Mouse (Mus musculus) MEL (cell line): ENCODE data around the gene Ermard. TPM values are rescaled to one million over a fixed set of nuclear protein-coding genes. Genes with fewer than 3 reads are reported as not detected.

Experiments used
- DNase-seq: peaks from one replicate; pipeline ENCODE4 v3.0.0; 2011; ENCODE audit warnings: low read depth, low spot score
- H3K27ac ChIP-seq: 2 replicates; pipeline ENCODE4 v1.5.1; 2012; ENCODE audit warnings: low read depth, mild to moderate bottlenecking, control low read depth, low read length, moderate library complexity; ENCODE audit not compliant: control insufficient read depth
- H3K27me3 ChIP-seq, 2 experiments: fragments of 150-350 bp in 1 of 2; sonication (generic) in 1 of 2; 2 replicates each; pipeline ENCODE4 v1.6.1; 2012; ENCODE audit warnings: low read length in 2 of 2, mild to moderate bottlenecking in 2 of 2, improper control_type of control experiment in 1 of 2, moderate library complexity in 1 of 2; ENCODE audit not compliant: insufficient read depth in 2 of 2, control insufficient read depth in 1 of 2
- H3K36me3 ChIP-seq, 2 experiments: 2 replicates each; pipeline ENCODE4 v1.6.1; 2012 to 2014; ENCODE audit warnings: low read length in 2 of 2, improper control_type of control experiment in 1 of 2, inconsistent platforms in 1 of 2, mild to moderate bottlenecking in 1 of 2; ENCODE audit not compliant: insufficient read depth in 2 of 2, control insufficient read depth in 1 of 2
- H3K4me1 ChIP-seq, 2 experiments: fragments of 150-350 bp in 1 of 2; sonication (generic) in 1 of 2; 2 replicates each; pipeline ENCODE4 v1.6.1; 2012; ENCODE audit warnings: low read length in 2 of 2, improper control_type of control experiment in 1 of 2, mild to moderate bottlenecking in 1 of 2; ENCODE audit not compliant: insufficient read depth in 2 of 2, control insufficient read depth in 1 of 2
- H3K4me3 ChIP-seq, 2 experiments: fragments of 150-350 bp in 1 of 2; sonication (generic) in 1 of 2; 2 replicates each; pipeline ENCODE4 v1.5.1; 2012; ENCODE audit warnings: low read depth in 2 of 2, low read length in 2 of 2, mild to moderate bottlenecking in 2 of 2, moderate library complexity in 2 of 2, control low read depth in 1 of 2, improper control_type of control experiment in 1 of 2; ENCODE audit not compliant: control insufficient read depth in 1 of 2, insufficient read depth in 1 of 2
- H3K79me2 ChIP-seq: 2 replicates; pipeline ENCODE4 v1.6.1; 2012; ENCODE audit warnings: mild to moderate bottlenecking, low read length, moderate library complexity; ENCODE audit not compliant: control insufficient read depth, poor library complexity, insufficient read depth
- H3K9ac ChIP-seq: 2 replicates; pipeline ENCODE4 v1.6.1; 2012; ENCODE audit warnings: low read depth, mild to moderate bottlenecking, control low read depth, low read length, moderate library complexity; ENCODE audit not compliant: control insufficient read depth, poor library complexity, severe bottlenecking
- H3K9me3 ChIP-seq: fragments of 150-350 bp; sonication (generic); replicated peaks from 2 replicates; pipeline ENCODE4 v1.6.1; 2012; ENCODE audit warnings: mild to moderate bottlenecking, low read length, improper control_type of control experiment, moderate library complexity; ENCODE audit not compliant: insufficient read depth
- CHD1 ChIP-seq: IDR thresholded peaks from 2 replicates; pipeline ENCODE4 v1.6.1; 2012; ENCODE audit warnings: low read depth, mild to moderate bottlenecking, inconsistent platforms, low read length, improper control_type of control experiment
- E2F4 ChIP-seq: IDR thresholded peaks from 2 replicates; pipeline ENCODE4 v1.6.1; 2011; ENCODE audit warnings: low read depth, low read length, improper control_type of control experiment, borderline replicate concordance
- GATA1 ChIP-seq: IDR thresholded peaks from 2 replicates; pipeline ENCODE4 v1.6.1; 2011; ENCODE audit warnings: low read depth, low read length, improper control_type of control experiment
- KAT2A ChIP-seq: conservative IDR thresholded peaks from 2 replicates; pipeline ENCODE4 v1.6.1; 2012; ENCODE audit warnings: low read depth, low read length, improper control_type of control experiment, inconsistent platforms
- MAFK ChIP-seq: IDR thresholded peaks from 2 replicates; pipeline ENCODE4 v1.6.1; 2011; ENCODE audit warnings: low read depth, mild to moderate bottlenecking, low read length, improper control_type of control experiment, borderline replicate concordance
- MAX ChIP-seq: IDR thresholded peaks from 2 replicates; pipeline ENCODE4 v1.6.1; 2011; ENCODE audit warnings: low read length, improper control_type of control experiment
- MEF2A ChIP-seq: IDR thresholded peaks from 2 replicates; pipeline ENCODE4 v1.6.1; 2014; ENCODE audit warnings: low read depth, mild to moderate bottlenecking, inconsistent platforms, low read length, improper control_type of control experiment; ENCODE audit not compliant: poor library complexity, insufficient replicate concordance, severe bottlenecking; ENCODE audit errors: extremely low read depth
- MXI1 ChIP-seq: IDR thresholded peaks from 2 replicates; pipeline ENCODE4 v1.6.1; 2011; ENCODE audit warnings: mild to moderate bottlenecking, low read depth, low read length, improper control_type of control experiment
- MYC ChIP-seq: IDR thresholded peaks from 2 replicates; pipeline ENCODE4 v1.6.1; 2011; ENCODE audit warnings: low read depth, mild to moderate bottlenecking, low read length, improper control_type of control experiment, moderate library complexity
- POLR2AphosphoS2 ChIP-seq: IDR thresholded peaks from 2 replicates; pipeline ENCODE4 v1.6.1; 2011; ENCODE audit warnings: low read length, improper control_type of control experiment
- RAD21 ChIP-seq: IDR thresholded peaks from 2 replicates; pipeline ENCODE4 v1.6.1; 2011; ENCODE audit warnings: mild to moderate bottlenecking, low read depth, low read length, improper control_type of control experiment
- RCOR1 ChIP-seq: IDR thresholded peaks from 2 replicates; pipeline ENCODE4 v1.6.1; 2012; ENCODE audit warnings: low read depth, mild to moderate bottlenecking, inconsistent platforms, low read length, improper control_type of control experiment
- SMC3 ChIP-seq: IDR thresholded peaks from 2 replicates; pipeline ENCODE4 v1.6.1; 2011; ENCODE audit warnings: low read depth, low read length, improper control_type of control experiment
- TAL1 ChIP-seq: IDR thresholded peaks from 2 replicates; pipeline ENCODE4 v1.6.1; 2012; ENCODE audit warnings: mild to moderate bottlenecking, inconsistent platforms, low read length, moderate library complexity, mixed read lengths
- TBP ChIP-seq: IDR thresholded peaks from 2 replicates; pipeline ENCODE4 v1.8.0; 2011; ENCODE audit warnings: low read depth, low read length, improper control_type of control experiment
- USF2 ChIP-seq, 2 experiments: IDR thresholded peaks; 2 replicates each; pipeline ENCODE4 v1.6.1; 2011 to 2012; ENCODE audit warnings: improper control_type of control experiment in 2 of 2, low read length in 2 of 2, borderline replicate concordance in 1 of 2, inconsistent platforms in 1 of 2, low read depth in 1 of 2, mild to moderate bottlenecking in 1 of 2; ENCODE audit not compliant: insufficient read depth in 1 of 2
- ZC3H11A ChIP-seq: IDR thresholded peaks from 2 replicates; pipeline ENCODE4 v1.6.1; 2012; ENCODE audit warnings: low read depth, mild to moderate bottlenecking, inconsistent platforms, low read length, improper control_type of control experiment
- ZKSCAN1 ChIP-seq: IDR thresholded peaks from 2 replicates; pipeline ENCODE4 v1.6.1; 2012; ENCODE audit warnings: low read depth, mild to moderate bottlenecking, inconsistent platforms, low read length, improper control_type of control experiment, moderate library complexity
- polyA plus RNA-seq, 2 experiments: library from polyadenylated mRNA; stranded (reverse) in 1 of 2; unstranded in 1 of 2; fragments of >175 nt in 1 of 2; fragments of >200 nt in 1 of 2; gene quantifications; 2 replicates each; pipeline versions ENCODE4 v1.2.1 to v1.2.4; 2012; ENCODE audit warnings: low replicate concordance in 2 of 2, low read depth in 1 of 2; ENCODE audit not compliant: insufficient read length in 2 of 2, insufficient read depth in 1 of 2, missing spikeins in 1 of 2
- total RNA-seq: library from RNA; depleted of rRNA; stranded (reverse); fragments of 300-350 nt; gene quantifications from 2 replicates; pipeline ENCODE4 v1.2.3, GENCODE M21; 2012

Ermard gene
- total and polyA plus RNA-seq, 3 experiments, result 28.2 to 47.0 TPM; not detected in 1

GRCm38 (mm10) chr17:15066066-15066465 lies 25.1 kb downstream of the Ermard start:
- no peaks in the 10 kb centered on the region for H3K4me1 ChIP-seq
- no peak overlapping the region for H3K27ac ChIP-seq
- no peak overlapping the region for H3K4me3 ChIP-seq
- H3K9ac ChIP-seq, result no peak overlapping the region
- DNase-seq, result no peak
- H3K79me2 ChIP-seq, result no peaks in the 10 kb centered on the region
- no peaks in the 10 kb centered on the region for H3K9me3 ChIP-seq
- peaks cover 0 to 4% of the 10 kb centered on the region in 2 experiments; a peak in 2 of 4 replicates for H3K36me3 ChIP-seq
- no peaks in the 10 kb centered on the region for H3K27me3 ChIP-seq
- TF ChIP-seq SMC3 (no peak), E2F4 (no peak), KAT2A (no peak), CHD1 (no peak), TAL1 (no peak), MYC (no peak), GATA1 (no peak), TBP (no peak), MEF2A (no peak), MAX (no peak), MXI1 (no peak), RAD21 (no peak), ZC3H11A (no peak)

GRCm38 (mm10) chr17:15066911-15067310 lies 25.9 kb downstream of the Ermard start:
- Histone ChIP-seq H3K79me2 (no peaks in the 10 kb centered on the region), H3K9ac (no peak overlapping the region), H3K4me1 (no peaks in the 10 kb centered on the region), H3K36me3 (peaks cover 0 to 1% of the 10 kb centered on the region in 2 experiments; a peak in 1 of 4 replicates), H3K4me3 (no peak overlapping the region), H3K27ac (no peak overlapping the region), H3K27me3 (no peaks in the 10 kb centered on the region), H3K9me3 (no peaks in the 10 kb centered on the region)
- DNase-seq, result no peak
- no peak for TF ChIP-seq USF2 (IDR thresholded peaks at IDR 0.05; ENCODE audit: borderline replicate concordance in 1 of 2, insufficient read depth in 1 of 2, low read depth in 1 of 2, low read length in 2 of 2)
- TF ChIP-seq MXI1, result no peak
- TF ChIP-seq GATA1, result no peak

GRCm38 (mm10) chr17:15068040-15068792 lies 27.2 kb downstream of the Ermard start:
- Histone ChIP-seq H3K4me3 (no peak overlapping the region), H3K4me1 (no peaks in the 10 kb centered on the region), H3K9me3 (no peaks in the 10 kb centered on the region), H3K27ac (no peak overlapping the region), H3K9ac (no peak overlapping the region), H3K27me3 (no peaks in the 10 kb centered on the region), H3K36me3 (peaks cover 0 to 1% of the 10 kb centered on the region in 2 experiments; a peak in 1 of 4 replicates)
- DNase-seq, result no peak
- TF ChIP-seq RCOR1 (no peak), MAFK (0 out of 2 replicates have a peak, but pooled peaks have one; percentile 12), POLR2AphosphoS2 (no peak), ZKSCAN1 (no peak)
- TF ChIP-seq, all 39 proteins: peak for 1
- no peaks in the 10 kb centered on the region for H3K79me2 ChIP-seq
